Mouse (Mus musculus) heart, embryonic 10.5 days (tissue): ENCODE results near the gene Tmc8. TPM values are rescaled to one million over a fixed set of nuclear protein-coding genes. Genes with fewer than 3 reads are reported as not detected.
A peak's percentile ranks its signal among the peaks of the same experiment; 100 is the strongest.

Experiments
- DNase-seq: peaks from one replicate; pipeline ENCODE4 v3.0.0-alpha.2; 2017; ENCODE audit warnings: low spot score
- H3K27ac ChIP-seq: fragments of 300-500 bp; sonication (generic); 2 replicates; pipeline ENCODE4 v1.5.1; 2016; ENCODE audit warnings: mild to moderate bottlenecking
- H3K27me3 ChIP-seq: fragments of 300-500 bp; sonication (generic); 2 replicates; pipeline ENCODE4 v1.6.1; 2016; ENCODE audit warnings: mild to moderate bottlenecking; ENCODE audit not compliant: poor library complexity, insufficient read depth, severe bottlenecking
- H3K36me3 ChIP-seq: fragments of 300-500 bp; sonication (generic); 2 replicates; pipeline ENCODE4 v1.6.1; 2016; ENCODE audit warnings: mild to moderate bottlenecking, moderate library complexity
- H3K4me1 ChIP-seq: fragments of 300-500 bp; sonication (generic); 2 replicates; pipeline ENCODE4 v1.6.1; 2016; ENCODE audit warnings: mild to moderate bottlenecking
- H3K4me3 ChIP-seq: fragments of 300-500 bp; sonication (generic); 2 replicates; pipeline ENCODE4 v1.5.1; 2016; ENCODE audit warnings: mild to moderate bottlenecking, moderate library complexity
- H3K9me3 ChIP-seq: fragments of 300-500 bp; sonication (generic); 2 replicates; pipeline ENCODE4 v1.6.1; 2016; ENCODE audit warnings: mild to moderate bottlenecking, moderate library complexity
- WGBS: fragments of 180-500 bp; shearing (Covaris S2); methylation state at CpG from one replicate; pipeline ENCODE4 v1.1.7; 2016; 5-methylcytosine and 5-hydroxymethylcytosine counted together
- polyA plus RNA-seq: library from polyadenylated mRNA; unstranded; fragments of >200 nt; fragmentation: Nextera tagmentation; extraction: Ambion mirVana; gene quantifications from 2 replicates; pipeline ENCODE4 v1.2.1, GENCODE M21; 2016

Tmc8 gene
- polyA plus RNA-seq, 1 experiment from 2014 or later, result 3.7 TPM

GRCm38 (mm10) chr11:117760374-117761119 lies 21.3 kb upstream of the Tmc8 start:
- Histone ChIP-seq H3K27me3 (no peaks in the 10 kb centered on the region), H3K27ac (no peak overlapping the region), H3K9me3 (no peaks in the 10 kb centered on the region), H3K4me3 (no peak overlapping the region), H3K36me3 (peaks cover 87% of the 10 kb centered on the region), H3K4me1 (peaks cover 6% of the 10 kb centered on the region; the same call in 1 of the 2 replicates)
- WGBS, result 91% methylated on average over 26 of the region's 26 CpGs
- DNase-seq, result no peak

DNA sequence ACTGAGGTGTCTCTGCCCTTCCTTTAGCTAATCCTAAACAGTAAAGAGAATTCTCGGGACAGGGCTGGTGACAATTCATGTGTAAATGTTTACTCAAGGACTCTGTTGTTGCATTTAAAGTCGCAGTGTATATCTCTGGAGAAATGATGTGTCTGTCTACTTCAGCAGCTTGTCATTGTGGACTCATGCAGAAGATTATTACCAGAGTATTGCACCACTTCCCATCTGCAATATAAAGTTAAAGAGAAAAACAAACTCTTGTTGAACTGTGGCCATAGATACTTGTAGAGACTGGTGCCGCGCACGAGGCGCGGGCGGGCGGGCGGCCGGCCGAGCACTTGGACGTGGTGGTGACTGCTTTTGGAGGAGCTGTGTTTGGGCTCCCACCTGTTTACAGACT lies 20.1 kb upstream of the Tmc8 start:
- DNase-seq, result no peak
- Histone ChIP-seq H3K27me3 (no peaks in the 10 kb centered on the region), H3K4me3 (no peak overlapping the region), H3K4me1 (peaks cover 14% of the 10 kb centered on the region; the same call in 1 of the 2 replicates), H3K36me3 (peaks cover 87% of the 10 kb centered on the region), H3K9me3 (no peaks in the 10 kb centered on the region), H3K27ac (no peak overlapping the region)
- WGBS, result 91% methylated on average over 13 of the region's 13 CpGs

DNA sequence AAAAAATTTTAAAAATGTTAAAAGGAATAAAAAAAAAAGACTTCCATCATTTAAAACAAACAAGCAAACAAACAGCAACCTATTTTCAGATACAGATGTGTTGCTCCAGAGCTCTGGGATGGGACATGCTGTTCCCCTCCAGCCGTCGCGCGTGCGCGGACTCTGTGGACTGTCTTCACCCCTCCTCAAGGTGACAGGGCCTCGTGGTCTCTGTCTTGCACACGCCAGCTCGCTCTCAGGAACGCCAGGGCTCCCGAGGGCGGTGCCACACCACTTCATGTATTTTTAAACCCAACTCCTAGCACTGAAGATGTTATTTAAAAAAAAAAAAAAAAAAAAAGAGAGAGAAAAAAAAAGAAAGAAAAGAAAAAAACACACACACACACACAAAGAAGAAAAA lies 19.6 kb upstream of the Tmc8 start:
- peaks cover 84% of the 10 kb centered on the region for H3K36me3 ChIP-seq

DNA sequence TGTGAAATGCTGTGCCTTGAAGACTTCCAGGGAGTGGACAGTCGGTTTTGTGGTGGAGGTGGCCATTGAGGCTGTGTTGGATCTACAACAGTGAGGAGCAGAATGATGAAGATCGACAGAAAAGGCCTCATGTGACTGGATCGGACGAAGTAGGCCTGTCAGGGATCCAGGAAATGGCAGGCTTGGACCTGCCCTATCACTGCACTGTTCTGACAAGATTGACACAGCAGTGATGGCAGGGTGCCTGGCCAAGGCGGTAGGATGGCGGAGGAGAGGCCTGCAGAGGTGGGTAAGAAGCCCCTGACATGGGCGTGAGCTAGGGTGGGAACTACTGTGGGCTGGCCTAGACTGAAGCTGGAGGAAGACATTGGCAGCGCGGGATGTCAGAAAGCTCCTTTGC lies 17.6 kb upstream of the Tmc8 start:
- 81% methylated on average over 9 of the region's 9 CpGs for WGBS
- peaks cover 19% of the 10 kb centered on the region; the same call in 1 of the 2 replicates for H3K4me1 ChIP-seq

More for the DNA sequence above, 19.6 kb upstream of the Tmc8 start:
- Histone ChIP-seq H3K27ac (no peak overlapping the region), H3K4me1 (peaks cover 14% of the 10 kb centered on the region; the same call in 1 of the 2 replicates), H3K9me3 (no peaks in the 10 kb centered on the region), H3K27me3 (no peaks in the 10 kb centered on the region), H3K4me3 (no peak overlapping the region)
- no peak for DNase-seq
- WGBS, result 61% methylated on average over 12 of the region's 12 CpGs

GRCm38 (mm10) chr11:117765361-117765760 lies 16.5 kb upstream of the Tmc8 start:
- no peak for DNase-seq
- Histone ChIP-seq H3K27ac (no peak overlapping the region), H3K4me1 (peaks cover 18% of the 10 kb centered on the region; the same call in 1 of the 2 replicates), H3K4me3 (no peak overlapping the region), H3K36me3 (peaks cover 71% of the 10 kb centered on the region), H3K9me3 (no peaks in the 10 kb centered on the region), H3K27me3 (no peaks in the 10 kb centered on the region)
- 86% methylated on average over 5 of the region's 5 CpGs for WGBS

More for the DNA sequence above, 17.6 kb upstream of the Tmc8 start:
- Histone ChIP-seq H3K36me3 (peaks cover 72% of the 10 kb centered on the region), H3K9me3 (no peaks in the 10 kb centered on the region), H3K4me3 (no peak overlapping the region), H3K27ac (no peak overlapping the region), H3K27me3 (no peaks in the 10 kb centered on the region)
- no peak for DNase-seq

DNA sequence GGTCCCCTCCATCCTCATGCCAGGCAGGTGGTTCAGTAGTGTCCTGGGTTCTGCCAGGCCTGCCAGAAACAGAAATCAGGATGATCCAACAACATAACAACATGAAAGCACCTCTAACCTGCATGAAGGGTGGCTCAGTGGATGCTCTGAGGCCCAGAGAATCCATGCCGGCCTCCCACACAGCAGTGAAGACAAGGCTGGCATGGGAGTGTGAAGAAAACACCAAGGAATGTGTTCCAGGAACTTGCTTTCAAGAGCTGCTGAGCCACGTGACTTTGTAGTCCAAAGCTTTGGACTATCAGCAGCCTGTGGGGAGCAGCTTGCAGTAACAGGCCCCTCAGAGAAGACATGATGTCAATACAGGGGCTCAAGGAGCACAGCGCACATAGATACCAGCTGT lies 15.6 kb upstream of the Tmc8 start:
- H3K9me3 ChIP-seq, result no peaks in the 10 kb centered on the region
- 78% methylated on average over 3 of the region's 3 CpGs for WGBS
- no peak overlapping the region for H3K4me3 ChIP-seq
- H3K27me3 ChIP-seq, result no peaks in the 10 kb centered on the region
- peaks cover 69% of the 10 kb centered on the region for H3K36me3 ChIP-seq
- H3K27ac ChIP-seq, result peak overlapping the region; percentile 67
- peaks cover 12% of the 10 kb centered on the region; the same call in 1 of the 2 replicates for H3K4me1 ChIP-seq
- no peak for DNase-seq

DNA sequence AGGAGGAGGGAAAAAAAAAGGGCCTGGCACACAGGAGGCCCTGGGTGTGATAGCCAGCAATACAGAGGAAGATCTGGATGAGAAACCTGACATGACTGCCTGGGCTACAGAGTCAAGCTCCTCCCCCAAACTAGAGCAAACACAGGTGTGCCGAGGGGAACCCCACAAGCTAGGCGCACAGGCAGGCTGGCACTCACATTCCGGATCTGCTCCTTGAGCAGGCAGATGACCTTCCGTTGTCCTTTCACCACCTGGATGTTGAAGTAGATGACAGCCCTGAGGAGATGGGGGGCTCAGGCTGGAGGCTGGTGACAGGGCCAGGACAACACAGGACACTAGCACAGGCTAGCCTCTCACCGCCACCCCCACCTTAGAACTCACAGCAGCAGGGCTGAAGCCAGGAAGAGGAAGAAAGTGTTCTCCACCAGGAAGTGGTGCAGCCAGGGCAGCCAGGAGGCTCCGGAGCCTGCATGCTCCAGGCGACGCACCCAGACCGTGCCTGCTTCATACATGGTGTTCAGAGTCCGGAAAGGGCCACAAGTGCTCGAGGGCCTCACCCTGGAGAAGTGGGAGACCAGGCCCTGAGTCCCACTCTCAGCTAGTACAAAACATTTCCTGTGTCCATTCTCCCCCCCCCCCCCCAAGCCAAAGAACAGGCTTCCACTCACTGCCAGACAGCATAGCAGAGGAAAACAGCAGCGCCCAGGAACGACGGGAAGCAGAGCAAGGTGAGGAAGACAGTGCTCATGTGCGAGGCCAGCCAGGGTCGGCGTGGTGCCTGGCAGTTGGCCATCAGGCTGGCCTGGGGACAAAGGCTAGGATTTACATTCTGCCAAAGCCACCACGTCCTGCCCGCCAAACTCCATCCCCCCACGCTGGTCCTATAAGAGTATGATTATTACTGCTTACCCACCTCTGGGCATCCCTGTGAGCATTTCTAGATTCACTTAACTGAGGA lies 12.9 kb upstream of the Tmc8 start:
- Histone ChIP-seq H3K27ac (no peak overlapping the region), H3K4me3 (no peak overlapping the region), H3K9me3 (no peaks in the 10 kb centered on the region), H3K36me3 (peaks cover 79% of the 10 kb centered on the region), H3K27me3 (no peaks in the 10 kb centered on the region), H3K4me1 (peaks cover 20% of the 10 kb centered on the region)
- DNase-seq, result peak; percentile 74
- 78% methylated on average over 20 of the region's 20 CpGs for WGBS

GRCm38 (mm10) chr11:117769683-117770047 lies 12.2 kb upstream of the Tmc8 start:
- H3K9me3 ChIP-seq, result no peaks in the 10 kb centered on the region
- no peaks in the 10 kb centered on the region for H3K27me3 ChIP-seq
- peaks cover 20% of the 10 kb centered on the region for H3K4me1 ChIP-seq
- WGBS, result 91% methylated on average over 7 of the region's 7 CpGs
- H3K4me3 ChIP-seq, result no peak overlapping the region
- no peak for DNase-seq
- no peak overlapping the region for H3K27ac ChIP-seq
- peaks cover 79% of the 10 kb centered on the region for H3K36me3 ChIP-seq

DNA sequence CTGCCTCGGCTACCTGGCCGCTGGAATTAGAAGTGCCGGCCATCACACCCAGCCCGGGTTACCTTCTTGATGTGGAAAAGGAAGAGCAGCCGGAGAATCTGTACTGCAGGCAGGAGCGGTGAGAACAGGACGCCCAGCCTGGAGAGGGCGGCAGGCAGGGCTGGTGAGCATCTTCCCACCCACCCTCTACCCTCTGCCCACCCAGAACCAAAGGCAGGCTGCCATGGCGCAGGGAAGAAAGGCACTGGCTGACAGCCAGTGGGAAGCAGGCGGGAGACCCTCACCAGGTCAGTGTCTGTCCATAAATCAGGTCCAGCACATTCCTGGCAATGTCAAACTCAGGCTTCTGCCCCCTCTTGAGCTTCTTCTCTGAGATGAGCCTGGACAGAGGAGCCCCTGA lies 11.5 kb upstream of the Tmc8 start:
- Histone ChIP-seq H3K4me1 (peaks cover 20% of the 10 kb centered on the region), H3K4me3 (no peak overlapping the region), H3K27me3 (no peaks in the 10 kb centered on the region), H3K36me3 (peaks cover 79% of the 10 kb centered on the region), H3K27ac (no peak overlapping the region), H3K9me3 (no peaks in the 10 kb centered on the region)
- no peak for DNase-seq
- WGBS, result 89% methylated on average over 10 of the region's 10 CpGs

GRCm38 (mm10) chr11:117772352-117772751 lies 9.5 kb upstream of the Tmc8 start:
- Histone ChIP-seq H3K9me3 (no peaks in the 10 kb centered on the region), H3K36me3 (peaks cover 81% of the 10 kb centered on the region), H3K4me3 (no peak overlapping the region), H3K27ac (no peak overlapping the region), H3K4me1 (peaks cover 12% of the 10 kb centered on the region), H3K27me3 (no peaks in the 10 kb centered on the region)
- DNase-seq, result no peak
- 91% methylated on average over 7 of the region's 7 CpGs for WGBS

DNA sequence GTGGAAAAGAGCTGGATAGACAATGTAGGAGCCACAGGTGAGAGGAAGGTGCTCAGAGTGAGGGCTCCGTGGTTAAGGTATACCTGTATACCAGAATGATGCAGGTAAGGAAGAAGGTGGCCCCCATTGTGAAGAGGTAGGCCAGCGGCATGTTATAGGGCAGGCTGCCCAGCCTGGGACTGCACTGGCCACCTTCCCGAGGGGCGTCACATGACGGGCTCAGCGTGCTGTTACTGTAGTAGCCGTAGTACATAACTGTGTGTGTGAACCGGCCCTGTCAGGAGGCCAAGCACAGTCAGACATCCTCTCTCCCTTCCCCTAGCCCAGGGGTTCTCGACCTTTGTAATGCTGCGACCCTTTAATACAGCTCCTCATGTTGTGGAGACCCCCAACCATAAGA lies 7.0 kb upstream of the Tmc8 start:
- Histone ChIP-seq H3K4me1 (peaks cover 32% of the 10 kb centered on the region), H3K27me3 (no peaks in the 10 kb centered on the region), H3K4me3 (no peak overlapping the region), H3K36me3 (peaks cover 80% of the 10 kb centered on the region), H3K9me3 (no peaks in the 10 kb centered on the region), H3K27ac (no peak overlapping the region)
- no peak for DNase-seq
- 90% methylated on average over 10 of the region's 10 CpGs for whole genome bisulfite sequencing

DNA sequence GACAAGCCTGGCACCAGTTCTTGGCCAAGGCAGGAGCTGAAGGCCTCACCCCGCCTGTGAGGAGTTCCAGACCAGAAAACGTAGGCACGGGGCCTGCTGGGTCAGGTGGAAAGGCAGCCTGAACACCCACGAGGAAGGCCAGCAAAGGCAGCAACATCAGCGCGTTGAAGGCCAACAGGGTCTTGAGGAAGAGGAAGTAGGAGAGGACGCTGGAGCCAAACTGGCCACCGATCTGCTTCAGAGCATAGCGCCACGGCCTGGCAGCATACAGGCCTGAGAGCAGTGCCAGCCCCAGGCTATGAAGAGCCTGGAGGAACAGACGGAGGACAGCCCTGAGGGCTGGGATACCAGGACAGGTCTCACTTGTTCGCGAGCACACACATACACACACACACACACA lies 6.3 kb upstream of the Tmc8 start:
- H3K9me3 ChIP-seq, result no peaks in the 10 kb centered on the region

More for the DNA sequence above, 6.3 kb upstream of the Tmc8 start:
- H3K4me3 ChIP-seq, result no peak overlapping the region
- H3K27ac ChIP-seq, result no peak overlapping the region
- no peaks in the 10 kb centered on the region for H3K27me3 ChIP-seq
- peaks cover 39% of the 10 kb centered on the region for H3K4me1 ChIP-seq
- no peak for DNase-seq
- 90% methylated on average over 11 of the region's 13 CpGs for WGBS
- peaks cover 74% of the 10 kb centered on the region for H3K36me3 ChIP-seq
